Mouse (Mus musculus): Measurements from ENCODE around the gene Cenpc1.

Cenpc1 gene

DNA sequence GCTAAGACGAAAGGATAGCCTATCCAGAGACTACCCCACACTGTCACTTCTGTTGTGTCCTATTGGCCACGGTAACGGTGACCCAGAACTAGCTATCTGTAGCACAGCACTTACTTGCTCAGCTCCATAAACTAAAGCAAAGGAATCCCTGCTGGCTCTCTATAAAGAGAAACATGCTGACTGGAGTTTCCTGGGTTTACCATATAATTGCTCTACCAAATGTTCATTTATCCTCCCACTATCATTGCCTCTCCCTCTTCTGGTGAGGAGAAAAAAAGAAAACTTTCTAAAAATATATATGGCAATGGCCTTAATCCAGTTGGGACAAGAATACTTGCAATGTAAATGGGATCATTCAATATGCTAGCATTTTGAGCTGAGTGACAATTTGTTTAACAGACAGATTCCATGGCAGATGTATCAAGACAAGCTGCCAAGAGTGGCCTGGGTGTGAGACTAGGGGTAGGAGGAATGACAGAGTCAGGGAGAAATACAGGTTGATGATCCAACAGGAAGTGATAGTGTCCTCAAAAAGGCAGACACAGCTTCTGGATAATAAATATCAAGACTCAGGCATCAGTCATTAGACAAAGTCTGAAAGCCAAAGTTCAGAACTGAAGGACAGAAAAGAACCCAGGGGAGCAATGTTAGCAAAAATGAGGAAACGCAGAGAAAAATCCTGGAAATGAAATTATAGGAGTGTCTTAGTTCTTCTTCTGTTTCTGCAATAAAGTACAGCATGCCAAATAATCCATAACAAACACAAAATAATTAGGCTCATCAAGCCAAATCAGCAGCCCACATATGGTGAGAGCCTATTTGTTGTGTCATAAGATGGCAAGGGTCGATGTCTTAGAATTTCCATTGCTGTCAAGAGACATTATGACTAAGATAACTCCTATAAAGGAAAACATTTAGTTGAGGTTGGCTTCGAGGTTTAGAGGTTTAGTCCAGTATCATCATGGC lies 68.6 kb downstream of the Cenpc1 start:
- no peak for DNase-seq (ENCODE audit: low spot score in 2 of 2)

DNA sequence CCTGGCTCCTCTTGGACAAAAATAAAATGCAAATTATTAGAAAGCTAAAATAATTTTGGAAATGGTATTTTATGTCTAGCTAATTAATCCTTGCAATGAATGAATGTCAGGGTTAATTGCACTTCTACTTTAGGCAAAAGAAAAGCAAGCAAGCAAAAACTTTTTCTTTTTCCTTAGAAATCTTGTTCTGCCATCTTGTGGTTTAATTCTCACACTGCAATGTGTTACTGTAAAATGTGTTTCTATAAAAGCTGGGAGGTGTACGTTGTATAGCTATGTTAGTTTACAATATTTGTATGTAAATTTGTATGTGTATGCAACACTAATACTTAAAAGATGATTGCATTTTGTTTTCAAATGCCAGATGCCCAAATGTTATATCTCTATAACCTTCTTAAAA lies 70.8 kb downstream of the Cenpc1 start:
- no peak for DNase-seq (ENCODE audit: low spot score in 2 of 2)

DNA sequence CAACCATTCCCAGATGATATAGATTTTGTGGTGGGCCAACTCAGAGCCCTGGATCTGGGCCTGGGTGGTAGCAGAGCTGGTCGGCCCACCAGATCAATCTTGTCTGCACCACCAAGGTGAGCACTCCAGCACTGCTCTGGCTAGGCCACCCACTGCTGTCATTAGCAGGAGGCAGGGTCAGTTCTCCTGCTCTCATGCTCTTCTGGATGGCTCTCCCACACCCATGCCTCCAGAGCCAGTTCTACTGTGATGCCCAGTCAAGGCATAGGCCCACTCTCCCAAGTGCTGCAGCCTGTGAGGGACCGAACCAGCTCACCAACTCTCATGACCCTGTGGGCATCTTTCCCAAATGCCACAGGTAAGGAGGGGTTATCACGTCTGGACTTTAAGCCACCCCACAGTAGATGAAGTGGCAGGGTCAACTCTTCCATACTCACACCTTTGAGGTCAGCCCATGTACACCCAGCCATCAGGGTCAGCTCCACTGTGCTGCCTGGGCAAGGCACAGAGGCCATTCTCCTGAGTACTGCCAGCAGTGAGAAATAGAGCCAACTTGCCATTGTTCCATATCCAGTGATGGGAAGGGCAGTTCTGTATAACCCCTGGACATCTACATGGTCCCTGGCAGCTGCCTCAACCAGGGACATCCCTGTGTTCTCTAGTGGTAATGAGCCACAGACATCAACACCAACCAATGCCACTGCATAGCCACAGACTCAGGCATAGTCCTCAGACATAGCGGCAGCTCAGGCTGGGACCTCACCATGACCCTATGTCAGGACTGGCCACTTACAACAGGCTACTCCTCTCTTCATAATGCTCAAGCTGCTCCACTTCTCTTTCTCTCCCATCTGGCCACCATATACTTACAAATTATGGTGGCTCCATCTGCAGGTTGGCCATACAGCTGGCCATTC lies 72.3 kb downstream of the Cenpc1 start:
- DNase-seq (ENCODE audit: low spot score in 2 of 2): no peak

DNA sequence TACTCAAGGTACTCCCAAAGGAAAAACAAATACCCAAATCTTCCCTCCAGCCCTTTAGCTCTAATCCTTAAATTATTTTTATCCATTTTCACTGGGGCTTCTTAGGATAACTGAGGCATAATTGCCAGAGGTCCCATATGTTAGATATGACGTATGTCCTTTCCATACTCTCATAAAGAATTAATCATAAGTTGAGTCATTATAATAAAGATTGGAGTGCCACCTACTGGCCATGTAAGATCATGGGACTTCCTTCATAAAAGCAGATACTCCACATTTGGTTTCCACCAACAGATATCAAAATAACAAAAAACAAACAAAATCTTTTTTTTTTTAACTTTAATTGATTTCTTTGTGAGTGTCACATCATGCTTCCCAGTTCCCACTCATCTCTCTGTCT lies 73.3 kb downstream of the Cenpc1 start:
- DNase-seq (ENCODE audit: low spot score in 2 of 2): no peak

DNA sequence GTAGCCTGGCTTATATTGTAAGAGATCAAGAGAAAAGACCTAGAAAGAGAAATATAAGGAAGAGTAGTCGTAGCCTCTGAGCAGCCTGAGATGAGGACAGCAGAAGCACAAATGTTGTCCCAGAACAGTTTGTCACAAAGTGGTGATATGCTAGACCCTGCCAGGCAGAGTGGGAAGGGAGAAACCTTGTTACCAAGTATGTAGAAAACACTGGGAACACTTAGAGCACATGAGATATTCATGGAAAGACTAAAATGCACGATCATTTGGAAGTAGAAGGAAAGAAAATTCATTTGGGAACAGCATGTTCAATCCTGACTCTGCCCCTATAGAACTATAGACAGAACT lies 77.9 kb downstream of the Cenpc1 start:
- DNase-seq (ENCODE audit: low spot score in 2 of 2): no peak

DNA sequence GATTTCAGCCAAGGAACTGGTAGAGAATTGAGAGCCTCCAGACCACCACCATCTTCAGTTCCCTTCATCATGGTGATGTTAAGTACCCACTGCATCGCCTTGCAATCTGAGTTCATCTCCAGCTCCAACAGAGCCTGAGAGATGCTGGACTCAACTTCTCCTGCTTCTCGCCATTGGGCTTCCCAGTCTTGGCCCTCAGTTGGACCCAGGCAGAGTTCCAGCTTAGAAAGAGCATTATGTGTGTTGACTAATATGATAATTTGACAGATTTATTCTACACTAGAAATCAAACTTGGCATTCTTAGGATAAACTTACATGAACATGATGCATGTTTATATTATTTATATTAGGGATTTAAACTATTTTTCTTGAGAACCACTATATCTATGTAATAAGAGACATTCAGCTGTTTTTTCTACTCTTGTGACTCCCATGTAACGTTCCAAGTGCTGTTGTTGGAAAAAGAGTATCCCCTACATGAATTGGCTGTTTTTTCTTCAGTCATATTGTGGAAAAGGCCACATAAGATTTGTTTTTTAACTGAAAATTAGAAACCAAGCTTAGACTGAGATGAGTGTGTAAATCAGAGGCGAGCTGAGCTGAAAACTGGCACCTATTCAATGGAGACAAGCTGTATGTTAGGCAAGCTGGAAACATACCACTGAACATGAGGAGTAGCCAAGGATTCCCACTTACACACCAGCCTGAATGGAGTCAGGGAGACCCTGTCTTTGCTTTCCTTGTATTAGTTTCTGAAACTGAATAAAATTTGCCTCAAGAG lies 78.5 kb downstream of the Cenpc1 start:
- no peak for DNase-seq (ENCODE audit: low spot score in 2 of 2)

DNA sequence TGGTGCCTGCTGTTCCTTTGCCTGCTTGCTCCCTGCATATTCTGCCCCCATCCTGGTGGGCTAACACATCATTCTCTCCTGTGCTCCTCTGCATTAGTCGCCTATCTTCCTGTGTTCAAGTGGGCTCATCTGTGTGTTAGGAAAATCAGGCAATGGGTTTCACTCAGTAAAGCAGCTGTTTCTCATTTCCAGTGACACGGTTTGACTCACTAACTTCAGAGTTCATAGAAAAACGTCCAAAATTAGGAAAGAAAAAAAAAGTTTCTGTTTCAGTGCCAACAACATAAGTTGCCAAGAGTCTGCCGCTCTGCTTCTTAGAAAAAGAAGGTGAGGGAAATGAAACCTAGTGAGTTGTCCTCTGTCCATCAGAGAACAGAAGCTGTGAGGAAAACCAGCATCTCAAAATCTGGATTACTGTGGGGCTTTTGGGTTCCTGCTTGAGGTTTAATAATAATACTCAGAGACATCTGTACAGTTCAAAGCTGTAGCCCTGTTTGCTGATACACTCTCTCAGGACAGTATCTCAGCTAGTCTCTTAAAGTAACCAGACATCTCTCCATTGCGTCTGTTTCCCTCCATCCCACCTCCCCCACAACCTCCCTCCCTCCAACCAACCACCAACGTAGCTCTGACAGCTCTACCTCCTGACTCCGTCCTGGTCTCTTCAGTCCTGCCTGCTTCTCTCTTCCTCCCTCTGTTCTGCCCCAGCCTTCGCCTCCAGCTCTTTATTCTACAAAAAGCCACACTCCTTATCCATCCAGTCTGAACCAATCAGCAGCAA lies 87.5 kb downstream of the Cenpc1 start:
- no peak for DNase-seq (ENCODE audit: low spot score in 2 of 2)

DNA sequence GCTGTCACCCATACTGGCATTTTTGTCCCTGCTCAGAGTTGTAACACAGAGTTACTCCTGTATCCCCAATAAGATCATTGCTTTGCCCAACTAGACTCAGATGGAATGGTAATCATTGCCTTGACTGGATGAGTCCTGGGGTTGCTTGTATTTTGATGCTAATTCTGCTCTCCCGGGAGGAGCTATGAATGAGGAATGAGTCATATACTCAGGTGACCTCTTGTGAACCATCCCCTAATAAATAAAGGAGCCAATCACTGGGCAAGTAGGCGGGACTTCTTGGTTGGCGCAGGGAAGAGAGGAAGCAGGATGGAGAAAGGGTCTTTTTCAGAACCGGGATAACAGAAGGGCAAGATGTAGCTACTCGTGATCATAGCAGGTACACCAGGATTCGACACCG lies 102.6 kb downstream of the Cenpc1 start:
- no peak for DNase-seq (ENCODE audit: low spot score in 2 of 2)
